Comparison of ENCODE assay signal across 17 mouse cellular contexts in the genomic region with DNA sequence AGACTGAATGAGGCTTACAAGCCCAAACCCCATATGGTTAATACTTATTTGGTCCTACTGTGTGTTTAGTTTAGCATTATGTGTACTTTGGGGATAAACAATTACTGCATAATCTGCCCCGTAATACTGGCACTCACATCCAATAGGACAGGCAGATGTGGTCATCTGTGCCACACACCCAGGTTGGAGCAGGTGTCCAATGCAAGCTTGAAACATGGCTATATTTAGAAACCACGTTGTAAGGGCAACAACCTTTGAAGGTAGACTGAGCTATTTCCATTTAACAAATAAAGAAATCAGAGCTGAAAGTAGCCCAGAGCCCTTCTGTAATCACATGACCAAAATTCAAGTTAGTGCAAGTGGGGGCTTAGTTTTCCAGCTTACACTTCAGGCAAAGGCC.
A peak's percentile ranks its signal among the peaks of the same experiment; 100 is the strongest.
DNase-seq lines count a peak whose midpoint lies in the region; ATAC-seq and TF ChIP-seq lines count a peak whose summit lies in the region.
"Had no signal": no experiment of that assay in that cellular context is flagged by ENCODE, and none has a peak within 500 bp of the region (broad histone marks: within the 10 kb centered on the region; RNA-seq: fewer than 3 reads in every experiment).

No protein-coding gene starts in this region.

- no peak for DNase-seq in heart, postnatal 4 days
- no peak for DNase-seq in heart, adult 18-20 months
- peak; percentile 51 for DNase-seq in liver, adult 2 months (ENCODE audit: extremely low read depth, low read depth, low spot score)
- DNase-seq in gastrocnemius, adult 8-10 months (ENCODE audit: low spot score in 2 of 2), result no peak
- DNase-seq: cerebellum, adult 11-12 months; cerebellum, adult 9-10 months; gastrocnemius, postnatal 10 days; heart, postnatal 10 days had no signal

- H3K4me3 ChIP-seq in heart, embryonic 12.5 days, result no peak overlapping the region
- no peak overlapping the region for H3K4me3 ChIP-seq in heart, embryonic 16.5 days (ENCODE audit: low read length)
- H3K4me3 ChIP-seq in liver, adult 2 months (ENCODE audit: insufficient read depth, low read depth, low read length), result no peak overlapping the region
- H3K4me3 ChIP-seq in liver, embryonic 12.5 days, result no peak overlapping the region
- H3K4me3 ChIP-seq: embryonic facial prominence, embryonic 12.5 days; forebrain, embryonic 15.5 days; hindbrain, embryonic 15.5 days had no signal

- no peak overlapping the region for H3K9ac ChIP-seq in heart, embryonic 12.5 days
- H3K9ac ChIP-seq in heart, embryonic 16.5 days (ENCODE audit: low read length), result no peak overlapping the region
- H3K9ac ChIP-seq in liver, adult 2 months (ENCODE audit: low read depth, low read length), result no peak overlapping the region
- no peak overlapping the region for H3K9ac ChIP-seq in liver, embryonic 12.5 days
- H3K9ac ChIP-seq: embryonic facial prominence, embryonic 12.5 days; forebrain, embryonic 15.5 days; hindbrain, embryonic 15.5 days had no signal

- H3K4me2 ChIP-seq in heart, embryonic 12.5 days, result no peak overlapping the region
- H3K4me2 ChIP-seq in heart, embryonic 16.5 days (ENCODE audit: low read depth, low read length), result no peak overlapping the region
- H3K4me2 ChIP-seq in liver, embryonic 12.5 days, result no peak overlapping the region
- H3K4me2 ChIP-seq: embryonic facial prominence, embryonic 12.5 days; forebrain, embryonic 15.5 days; hindbrain, embryonic 15.5 days had no signal

- 56% methylated on average over 2 of the region's 2 CpGs for WGBS in heart, embryonic 12.5 days
- WGBS in heart, embryonic 16.5 days, result 52% methylated on average over 2 of the region's 2 CpGs
- 21% methylated on average over 2 of the region's 2 CpGs for WGBS in liver, adult 2 months
- WGBS in liver, embryonic 12.5 days (ENCODE audit: insufficient replicate concordance), result 53% methylated on average over 2 of the region's 2 CpGs

- no peaks in the 10 kb centered on the region for H3K36me3 ChIP-seq in heart, embryonic 12.5 days
- no peaks in the 10 kb centered on the region for H3K36me3 ChIP-seq in heart, embryonic 16.5 days (ENCODE audit: control insufficient read depth, insufficient read depth)
- no peaks in the 10 kb centered on the region for H3K36me3 ChIP-seq in liver, adult 2 months (ENCODE audit: control insufficient read depth, insufficient read depth, low read length)
- H3K36me3 ChIP-seq in liver, embryonic 12.5 days, result no peaks in the 10 kb centered on the region
- H3K36me3 ChIP-seq: embryonic facial prominence, embryonic 12.5 days; forebrain, embryonic 15.5 days; hindbrain, embryonic 15.5 days had no signal

- peak overlapping the region; percentile 58 for H3K27ac ChIP-seq in heart, embryonic 12.5 days (ENCODE audit: poor library complexity, severe bottlenecking)
- H3K27ac ChIP-seq in heart, embryonic 16.5 days (ENCODE audit: low read length), result peak overlapping the region; percentile 72
- H3K27ac ChIP-seq in liver, adult 2 months (replicated peaks; ENCODE audit: insufficient read depth, low read depth, low read length), result no peak overlapping the region
- H3K27ac ChIP-seq in liver, embryonic 12.5 days, result no peak overlapping the region
- H3K27ac ChIP-seq: embryonic facial prominence, embryonic 12.5 days; forebrain, embryonic 15.5 days; hindbrain, embryonic 15.5 days had no signal

- TF ChIP-seq POLR2A in liver, adult 2 months (IDR thresholded peaks at IDR 0.05; ENCODE audit: extremely low read depth, insufficient read depth, low read length), result no peak

- ATAC-seq in heart, embryonic 12.5 days (ENCODE audit: insufficient number of reproducible peaks, low FRiP score), result no peak
- no peak for ATAC-seq in heart, embryonic 16.5 days (replicated peaks; ENCODE audit: extremely low read depth, insufficient read depth, low FRiP score)
- no peak for ATAC-seq in liver, embryonic 12.5 days
- ATAC-seq: activated CD4-positive, CD25-positive, alpha-beta regulatory T cell, adult 4 months; forebrain, embryonic 15.5 days; intestine, embryonic 16.5 days had no signal

- peaks cover 89% of the 10 kb centered on the region for H3K4me1 ChIP-seq in heart, embryonic 12.5 days (replicated peaks)
- peaks cover 78% of the 10 kb centered on the region for H3K4me1 ChIP-seq in heart, embryonic 16.5 days (ENCODE audit: control insufficient read depth, insufficient read depth, low read length)
- peaks cover 8% of the 10 kb centered on the region for H3K4me1 ChIP-seq in liver, adult 2 months (ENCODE audit: control insufficient read depth, insufficient read depth, low read length)
- peaks cover 4% of the 10 kb centered on the region; the same call in 1 of the 2 replicates for H3K4me1 ChIP-seq in liver, embryonic 12.5 days

- no peaks in the 10 kb centered on the region for H3K9me3 ChIP-seq in heart, embryonic 12.5 days (replicated peaks)
- no peaks in the 10 kb centered on the region for H3K9me3 ChIP-seq in heart, embryonic 16.5 days (replicated peaks; ENCODE audit: control insufficient read depth, low read length)
- no peaks in the 10 kb centered on the region for H3K9me3 ChIP-seq in liver, embryonic 12.5 days (replicated peaks)
- H3K9me3 ChIP-seq: embryonic facial prominence, embryonic 12.5 days; forebrain, embryonic 15.5 days; hindbrain, embryonic 15.5 days had no signal

- no peak for TF ChIP-seq CTCF in liver, adult 2 months (IDR thresholded peaks at IDR 0.05; ENCODE audit: low read depth, low read length)

- peaks cover 2% of the 10 kb centered on the region; the same call in 1 of the 2 replicates for H3K79me2 ChIP-seq in liver, adult 2 months (ENCODE audit: control insufficient read depth, insufficient read depth, low read length)

- no peaks in the 10 kb centered on the region for H3K27me3 ChIP-seq in heart, embryonic 12.5 days (replicated peaks)
- H3K27me3 ChIP-seq in heart, embryonic 16.5 days (ENCODE audit: control insufficient read depth, insufficient read depth, low read length), result no peaks in the 10 kb centered on the region
- H3K27me3 ChIP-seq in liver, adult 2 months (ENCODE audit: control insufficient read depth, insufficient read depth, low read length), result no peaks in the 10 kb centered on the region
- no peaks in the 10 kb centered on the region for H3K27me3 ChIP-seq in liver, embryonic 12.5 days (replicated peaks)
- H3K27me3 ChIP-seq: embryonic facial prominence, embryonic 12.5 days; forebrain, embryonic 15.5 days; hindbrain, embryonic 15.5 days; Patski had no signal

Comparison
In these comparisons a context has a peak if more than half of its experiments do, and no peak if none do; other contexts are left out.
1. H3K27ac ChIP-seq: peak in heart, embryonic 12.5 days (single experiment) and heart, embryonic 16.5 days (single experiment); none in liver, adult 2 months (single experiment) and liver, embryonic 12.5 days (single experiment).